Mouse (Mus musculus) B cell, adult (primary cell): Measurements from ENCODE around the gene Olfr1465. TPM values are rescaled to one million over a fixed set of nuclear protein-coding genes. Genes with fewer than 3 reads are reported as not detected.

Source experiments
- total RNA-seq: library from RNA; stranded (reverse); gene quantifications from 4 replicates; pipeline ENCODE4 v1.2.4, GENCODE M21; 2023; ENCODE audit not compliant: inconsistent age

The Olfr1465 gene
- not detected in 4 replicates for total RNA-seq

GRCm38 (mm10) chr19:13315441-13315840, at the start of gene Olfr1465:
Olfr1465 (minus strand) TSS chr19:13315541.

GRCm38 (mm10) chr19:13361936-13362335, 46.6 kb upstream of the Olfr1465 start, which contains the start of gene Olfr1467:
Olfr1467 (plus strand) TSS chr19:13362236.

DNA sequence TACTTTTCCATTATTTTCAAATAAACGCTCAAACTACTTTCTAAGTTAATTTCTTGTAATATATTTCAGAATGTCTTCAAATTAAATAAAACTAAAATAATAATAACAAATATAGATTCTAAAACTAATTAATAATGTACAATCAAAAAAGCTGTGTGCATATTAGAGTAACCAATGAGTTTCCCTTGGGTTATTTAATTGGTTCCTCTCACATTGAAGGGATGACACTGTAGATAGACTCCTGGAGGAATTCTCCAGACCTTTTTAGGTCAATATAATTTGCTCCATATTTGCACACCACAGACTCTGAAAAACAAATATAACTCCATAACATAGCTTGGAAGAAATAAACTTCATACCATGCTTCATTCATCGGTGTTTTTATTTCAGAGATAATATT, 23.2 kb upstream of the Olfr1465 start, which contains the start of gene Olfr1466:
Gene Olfr1466 (plus strand): TSS at position 301 of the 400 bp plus-strand sequence.

Other genes starting within 250 kb of the Olfr1465 start
- not detected in 4 replicates for gene Olfr1457, start 217.7 kb downstream of the Olfr1465 start, total RNA-seq
- gene Olfr1458, start 208.8 kb downstream of the Olfr1465 start, total RNA-seq: not detected in 4 replicates
- gene Olfr1459, start 166.0 kb downstream of the Olfr1465 start, total RNA-seq: 0.09 TPM in 2 of 4 replicates, not detected in the others
- gene Olfr1461, start 152.5 kb downstream of the Olfr1465 start, total RNA-seq: not detected in 4 replicates
- gene Olfr1462, start 129.8 kb downstream of the Olfr1465 start, total RNA-seq: not detected in 4 replicates
- not detected in 4 replicates for gene Olfr1463, start 84.2 kb downstream of the Olfr1465 start, total RNA-seq
- gene Olfr1466, start 23.3 kb upstream of the Olfr1465 start, total RNA-seq: not detected in 4 replicates
- not detected in 4 replicates for gene Olfr1467, start 46.7 kb upstream of the Olfr1465 start, total RNA-seq
- gene Olfr1469, start 92.3 kb upstream of the Olfr1465 start, total RNA-seq: not detected in 4 replicates
- gene Olfr1471, start 127.9 kb upstream of the Olfr1465 start, total RNA-seq: not detected in 4 replicates
- gene Olfr1472, start 140.5 kb upstream of the Olfr1465 start, total RNA-seq: not detected in 4 replicates
- not detected in 4 replicates for gene Olfr1474, start 154.0 kb upstream of the Olfr1465 start, total RNA-seq
- gene Olfr1475, start 164.7 kb upstream of the Olfr1465 start, total RNA-seq: not detected in 4 replicates
- not detected in 4 replicates for gene Olfr1477, start 185.0 kb upstream of the Olfr1465 start, total RNA-seq
- not detected in 4 replicates for gene Olfr1480, start 212.4 kb upstream of the Olfr1465 start, total RNA-seq